Mouse (Mus musculus): ENCODE results near the gene Irs1. TPM values are rescaled to one million over a fixed set of nuclear protein-coding genes. Genes with fewer than 3 reads are reported as not detected.
A peak's percentile ranks its signal among the peaks of the same experiment; 100 is the strongest.

The Irs1 gene
- polyA plus RNA-seq (2014; fragmentation: Nextera tagmentation; extraction: Ambion mirVana): 7.4 and 10.2 TPM in 2 replicates

- peak within 1 kb of the TSS; percentile 93 for H3K4me2 ChIP-seq (ENCODE audit: low read depth, severe bottlenecking)
- H3K27me3 ChIP-seq (ENCODE audit: control insufficient read depth, insufficient read depth, low read length): no peaks in the 10 kb centered on the region
- no peaks in the 10 kb centered on the region; the same call in 1 of the 2 replicates for H3K9me3 ChIP-seq (ENCODE audit: control insufficient read depth, low read length)
- peak; percentile 89 for DNase-seq (ENCODE audit: low spot score)
- H3K4me3 ChIP-seq (ENCODE audit: low read depth, low read length): peak within 1 kb of the TSS; percentile 81
- ATAC-seq (ENCODE audit: insufficient number of reproducible peaks, low FRiP score, low TSS enrichment, low read depth): peak; percentile 85
- H3K9ac ChIP-seq (ENCODE audit: low read length): peak within 1 kb of the TSS; percentile 82
- peaks cover 28% of the 10 kb centered on the region for H3K4me1 ChIP-seq (ENCODE audit: control insufficient read depth, insufficient read depth, low read length)
- under 1% methylated on average over 41 of the region's 60 CpGs for WGBS
- H3K27ac ChIP-seq (replicated peaks; ENCODE audit: low read depth, low read length): peak within 1 kb of the TSS; percentile 92
- peaks cover 9% of the 10 kb centered on the region for H3K36me3 ChIP-seq (ENCODE audit: control insufficient read depth, insufficient read depth, low read length)
These were observed at the start of gene Irs1 for GRCm38 (mm10) chr1:82291151-82291797. TSS of gene Irs1 (minus strand) at chr1:82291416.

DNA sequence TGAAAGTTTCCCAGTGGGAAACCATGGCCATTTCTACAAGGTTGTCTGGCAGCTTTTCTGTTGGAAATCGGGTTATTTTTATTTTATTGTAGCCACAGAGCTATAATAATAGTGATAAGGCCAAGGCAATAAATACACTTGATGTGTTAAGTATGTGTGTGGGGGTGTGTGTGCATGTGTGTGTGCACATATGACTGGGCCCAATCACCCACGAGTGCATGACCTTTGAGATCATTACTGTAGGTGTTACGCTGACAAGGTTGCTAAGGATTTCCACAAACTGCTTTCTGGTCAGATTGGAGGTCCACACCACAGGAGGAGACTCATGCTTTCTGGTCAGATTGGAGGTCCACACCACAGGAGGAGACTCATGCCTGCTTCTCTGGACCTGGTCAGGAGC is 43.3 kb upstream of the Irs1 start:
- no peaks in the 10 kb centered on the region for H3K27me3 ChIP-seq (ENCODE audit: control insufficient read depth, insufficient read depth, low read length)
- H3K4me1 ChIP-seq (ENCODE audit: control insufficient read depth, insufficient read depth, low read length): no peaks in the 10 kb centered on the region
- H3K9ac ChIP-seq (ENCODE audit: low read length): no peak overlapping the region
- H3K9me3 ChIP-seq (ENCODE audit: control insufficient read depth, low read length): no peaks in the 10 kb centered on the region
- H3K36me3 ChIP-seq (ENCODE audit: control insufficient read depth, insufficient read depth, low read length): no peaks in the 10 kb centered on the region
- no peak for DNase-seq (ENCODE audit: low spot score)
- no peak overlapping the region for H3K4me3 ChIP-seq (ENCODE audit: low read depth, low read length)
- H3K27ac ChIP-seq (replicated peaks; ENCODE audit: low read depth, low read length): no peak overlapping the region
- ATAC-seq (ENCODE audit: insufficient number of reproducible peaks, low FRiP score, low TSS enrichment, low read depth): no peak
- 89% methylated on average over 3 of the region's 3 CpGs for WGBS
- no peak overlapping the region for H3K4me2 ChIP-seq (ENCODE audit: low read depth, severe bottlenecking)

DNA sequence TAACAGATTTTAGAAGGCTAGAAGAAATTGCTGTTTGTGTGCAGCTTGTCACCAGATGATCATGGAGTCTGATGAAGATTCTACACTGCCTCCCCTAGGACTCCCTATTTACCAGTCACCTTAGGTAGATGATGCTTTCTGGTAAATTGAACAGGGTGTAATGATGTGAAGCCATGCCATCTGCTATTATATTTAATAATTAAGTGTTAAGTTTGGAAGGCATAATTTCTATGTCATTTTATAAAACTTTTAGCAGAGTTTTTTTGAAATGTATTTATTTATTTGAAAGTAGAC is 38.7 kb upstream of the Irs1 start:
- Histone ChIP-seq H3K4me2 (ENCODE audit: low read depth, severe bottlenecking) (no peak overlapping the region), H3K27me3 (ENCODE audit: control insufficient read depth, insufficient read depth, low read length) (no peaks in the 10 kb centered on the region), H3K9ac (ENCODE audit: low read length) (no peak overlapping the region), H3K36me3 (ENCODE audit: control insufficient read depth, insufficient read depth, low read length) (no peaks in the 10 kb centered on the region), H3K27ac (replicated peaks; ENCODE audit: low read depth, low read length) (no peak overlapping the region), H3K4me1 (ENCODE audit: control insufficient read depth, insufficient read depth, low read length) (no peaks in the 10 kb centered on the region), H3K9me3 (ENCODE audit: control insufficient read depth, low read length) (no peaks in the 10 kb centered on the region), H3K4me3 (ENCODE audit: low read depth, low read length) (no peak overlapping the region)
- DNase-seq (ENCODE audit: low spot score): no peak
- no peak for ATAC-seq (ENCODE audit: insufficient number of reproducible peaks, low FRiP score, low TSS enrichment, low read depth)

GRCm38 (mm10) chr1:82329237-82329953 is 38.2 kb upstream of the Irs1 start:
- DNase-seq (ENCODE audit: low spot score) (no peak), ATAC-seq (ENCODE audit: insufficient number of reproducible peaks, low FRiP score, low TSS enrichment, low read depth) (no peak)
- Histone ChIP-seq H3K9me3 (ENCODE audit: control insufficient read depth, low read length) (no peaks in the 10 kb centered on the region), H3K4me1 (ENCODE audit: control insufficient read depth, insufficient read depth, low read length) (no peaks in the 10 kb centered on the region), H3K4me2 (ENCODE audit: low read depth, severe bottlenecking) (no peak overlapping the region), H3K36me3 (ENCODE audit: control insufficient read depth, insufficient read depth, low read length) (no peaks in the 10 kb centered on the region), H3K9ac (ENCODE audit: low read length) (no peak overlapping the region), H3K4me3 (ENCODE audit: low read depth, low read length) (no peak overlapping the region), H3K27me3 (ENCODE audit: control insufficient read depth, insufficient read depth, low read length) (no peaks in the 10 kb centered on the region), H3K27ac (replicated peaks; ENCODE audit: low read depth, low read length) (no peak overlapping the region)
- 85% methylated on average over 4 of the region's 4 CpGs for WGBS

DNA sequence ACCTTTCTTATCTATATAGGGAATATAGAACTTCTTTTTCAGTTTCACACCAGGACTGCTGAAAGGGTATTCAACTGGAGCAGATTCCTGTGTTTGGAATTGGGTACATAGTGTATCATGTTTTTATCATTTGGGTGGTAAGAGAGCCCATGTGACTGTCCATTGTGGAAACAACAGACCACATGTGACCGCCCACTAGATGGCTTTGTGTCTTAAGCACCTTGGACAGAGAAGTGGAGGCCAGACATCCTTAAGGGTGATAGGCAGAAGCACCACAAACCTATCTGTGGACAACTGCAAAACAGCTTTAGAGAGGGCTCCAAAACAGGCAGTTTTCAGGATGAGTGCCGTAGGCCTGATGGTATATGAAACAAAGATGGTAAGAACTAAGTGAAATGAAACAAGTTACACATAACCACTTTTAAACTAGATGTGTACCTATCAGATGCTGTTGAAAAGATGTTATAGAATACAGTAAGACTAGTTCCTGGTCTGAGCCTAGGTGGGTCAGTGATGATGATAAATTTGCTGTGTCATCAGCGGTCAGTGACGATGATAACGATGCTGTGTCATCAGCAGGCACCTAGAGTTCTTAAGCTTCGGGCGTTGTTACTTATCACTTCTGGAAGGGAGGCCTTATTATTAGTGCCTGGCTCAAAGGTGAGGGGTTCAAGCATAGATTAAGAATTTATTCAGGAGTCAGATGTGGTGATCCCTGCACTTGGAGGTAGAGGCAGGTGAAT is 37.0 kb upstream of the Irs1 start:
- ATAC-seq (ENCODE audit: insufficient number of reproducible peaks, low FRiP score, low TSS enrichment, low read depth) (no peak), DNase-seq (ENCODE audit: low spot score) (no peak)
- WGBS: 90% methylated on average over 7 of the region's 7 CpGs
- Histone ChIP-seq H3K27ac (replicated peaks; ENCODE audit: low read depth, low read length) (no peak overlapping the region), H3K4me1 (ENCODE audit: control insufficient read depth, insufficient read depth, low read length) (no peaks in the 10 kb centered on the region), H3K27me3 (ENCODE audit: control insufficient read depth, insufficient read depth, low read length) (no peaks in the 10 kb centered on the region), H3K4me3 (ENCODE audit: low read depth, low read length) (no peak overlapping the region), H3K4me2 (ENCODE audit: low read depth, severe bottlenecking) (no peak overlapping the region), H3K9ac (ENCODE audit: low read length) (no peak overlapping the region), H3K9me3 (ENCODE audit: control insufficient read depth, low read length) (no peaks in the 10 kb centered on the region), H3K36me3 (ENCODE audit: control insufficient read depth, insufficient read depth, low read length) (no peaks in the 10 kb centered on the region)

DNA sequence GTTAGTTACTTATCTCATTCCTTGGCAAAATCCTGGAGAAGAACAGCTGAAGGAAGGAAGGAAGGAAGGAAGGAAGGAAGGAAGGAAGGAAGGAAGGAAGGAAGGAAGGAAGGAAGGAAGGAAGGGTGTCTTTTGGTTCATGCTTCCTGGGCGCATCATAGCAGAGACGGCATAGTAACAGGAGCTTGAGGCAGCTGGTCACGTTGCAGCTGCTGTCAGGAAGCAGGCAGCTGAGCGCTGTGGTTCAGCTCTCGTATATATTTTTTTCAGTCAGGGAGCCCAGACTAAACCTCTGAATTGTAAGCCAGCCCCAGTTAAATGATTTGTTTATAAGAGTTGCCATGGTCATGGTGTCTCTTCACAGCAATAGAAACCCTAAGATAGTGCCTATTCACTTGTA is 34.9 kb upstream of the Irs1 start:
- ATAC-seq (ENCODE audit: insufficient number of reproducible peaks, low FRiP score, low TSS enrichment, low read depth): no peak
- no peaks in the 10 kb centered on the region for H3K9me3 ChIP-seq (ENCODE audit: control insufficient read depth, low read length)
- no peak overlapping the region for H3K4me3 ChIP-seq (ENCODE audit: low read depth, low read length)
- no peaks in the 10 kb centered on the region for H3K36me3 ChIP-seq (ENCODE audit: control insufficient read depth, insufficient read depth, low read length)
- DNase-seq (ENCODE audit: low spot score): no peak
- H3K4me2 ChIP-seq (ENCODE audit: low read depth, severe bottlenecking): no peak overlapping the region
- 83% methylated on average over 5 of the region's 5 CpGs for WGBS
- no peak overlapping the region for H3K27ac ChIP-seq (replicated peaks; ENCODE audit: low read depth, low read length)
- H3K4me1 ChIP-seq (ENCODE audit: control insufficient read depth, insufficient read depth, low read length): no peaks in the 10 kb centered on the region
- no peaks in the 10 kb centered on the region for H3K27me3 ChIP-seq (ENCODE audit: control insufficient read depth, insufficient read depth, low read length)
- no peak overlapping the region for H3K9ac ChIP-seq (ENCODE audit: low read length)

DNA sequence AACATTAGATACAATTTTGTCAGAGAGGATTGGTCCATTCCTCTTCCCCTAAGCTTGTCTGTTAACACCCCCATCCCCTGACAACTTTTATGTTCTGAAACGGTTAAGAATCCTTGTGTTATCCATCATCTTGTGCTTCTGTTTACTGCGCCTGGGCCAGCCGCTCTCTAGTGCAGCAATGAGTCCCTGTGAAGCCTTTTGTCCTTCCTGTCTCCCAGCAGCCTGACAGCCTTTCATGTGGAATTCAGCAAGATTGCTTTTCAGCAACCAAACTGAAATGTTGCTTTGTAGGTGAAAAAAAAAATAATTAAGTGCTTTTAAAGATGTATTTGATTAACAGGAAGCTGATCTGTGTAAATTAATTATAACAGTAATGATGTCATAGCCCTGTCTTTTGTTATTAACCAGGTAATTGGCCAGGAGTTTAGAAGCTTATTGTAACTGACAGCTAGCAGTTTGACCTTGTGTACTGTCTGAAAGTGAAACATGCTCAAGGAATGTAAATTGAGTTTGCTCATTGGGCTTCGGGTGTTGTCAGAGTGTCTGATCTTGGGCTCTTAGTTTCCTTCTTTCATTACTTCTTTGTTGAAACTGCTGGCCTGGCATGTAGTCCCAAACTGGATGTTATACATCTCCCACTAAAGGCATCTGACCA is 33.0 kb upstream of the Irs1 start:
- Histone ChIP-seq H3K36me3 (ENCODE audit: control insufficient read depth, insufficient read depth, low read length) (no peaks in the 10 kb centered on the region), H3K27ac (replicated peaks; ENCODE audit: low read depth, low read length) (no peak overlapping the region), H3K4me2 (ENCODE audit: low read depth, severe bottlenecking) (no peak overlapping the region), H3K27me3 (ENCODE audit: control insufficient read depth, insufficient read depth, low read length) (no peaks in the 10 kb centered on the region), H3K9ac (ENCODE audit: low read length) (no peak overlapping the region), H3K4me1 (ENCODE audit: control insufficient read depth, insufficient read depth, low read length) (no peaks in the 10 kb centered on the region; the same call in 1 of the 2 replicates), H3K9me3 (ENCODE audit: control insufficient read depth, low read length) (no peaks in the 10 kb centered on the region), H3K4me3 (ENCODE audit: low read depth, low read length) (no peak overlapping the region)
- WGBS: 30% methylated on average over 4 of the region's 4 CpGs
- DNase-seq (ENCODE audit: low spot score): no peak
- no peak for ATAC-seq (ENCODE audit: insufficient number of reproducible peaks, low FRiP score, low TSS enrichment, low read depth)

GRCm38 (mm10) chr1:82321441-82321840 is 30.2 kb upstream of the Irs1 start:
- Histone ChIP-seq H3K4me2 (ENCODE audit: low read depth, severe bottlenecking) (no peak overlapping the region), H3K27ac (replicated peaks; ENCODE audit: low read depth, low read length) (no peak overlapping the region), H3K36me3 (ENCODE audit: control insufficient read depth, insufficient read depth, low read length) (no peaks in the 10 kb centered on the region), H3K27me3 (ENCODE audit: control insufficient read depth, insufficient read depth, low read length) (no peaks in the 10 kb centered on the region), H3K9ac (ENCODE audit: low read length) (no peak overlapping the region), H3K9me3 (ENCODE audit: control insufficient read depth, low read length) (no peaks in the 10 kb centered on the region), H3K4me3 (ENCODE audit: low read depth, low read length) (no peak overlapping the region), H3K4me1 (ENCODE audit: control insufficient read depth, insufficient read depth, low read length) (peaks cover 2% of the 10 kb centered on the region; the same call in 1 of the 2 replicates)
- WGBS: 90% methylated on average over 1 of the region's 1 CpGs
- ATAC-seq (ENCODE audit: insufficient number of reproducible peaks, low FRiP score, low TSS enrichment, low read depth) (no peak), DNase-seq (ENCODE audit: low spot score) (no peak)

Measured in limb, embryonic 11.5 days (tissue).